Mouse (Mus musculus) CH12.LX (cell line): ENCODE results near the gene Tti1. TPM values are rescaled to one million over a fixed set of nuclear protein-coding genes. Genes with fewer than 3 reads are reported as not detected.
A peak's percentile ranks its signal among the peaks of the same experiment; 100 is the strongest.

Experiments used
- DNase-seq: peaks from one replicate; pipeline ENCODE4 v3.0.0-alpha.2; 2013; ENCODE audit errors: extremely low read depth
- H3K27ac ChIP-seq: 2 replicates; pipeline ENCODE4 v1.5.1; 2012; ENCODE audit warnings: low read depth, mild to moderate bottlenecking, control low read depth, moderate library complexity; ENCODE audit not compliant: insufficient read depth
- H3K27me3 ChIP-seq: replicated peaks from 2 replicates; pipeline ENCODE3; 2012; ENCODE audit warnings: inconsistent platforms
- H3K36me3 ChIP-seq, 2 experiments: replicated peaks in 1 of 2; 2 replicates each; pipeline versions ENCODE3 to v1.6.1; 2012; ENCODE audit warnings: inconsistent platforms in 1 of 2, low read length in 1 of 2, mild to moderate bottlenecking in 1 of 2, mixed read lengths in 1 of 2, moderate library complexity in 1 of 2; ENCODE audit not compliant: control insufficient read depth in 1 of 2, insufficient read depth in 1 of 2
- H3K4me1 ChIP-seq, 2 experiments: 2 replicates each; pipeline ENCODE4 v1.6.1; 2012; ENCODE audit warnings: inconsistent platforms in 1 of 2, moderate library complexity in 1 of 2; ENCODE audit not compliant: insufficient read depth in 2 of 2, control insufficient read depth in 1 of 2
- H3K4me2 ChIP-seq: 2 replicates; pipeline ENCODE4 v1.6.1; 2012; ENCODE audit warnings: low read depth, mild to moderate bottlenecking, control low read depth; ENCODE audit not compliant: poor library complexity, insufficient read depth, severe bottlenecking
- H3K4me3 ChIP-seq, 3 experiments: fragments of 150-350 bp in 1 of 3; sonication (generic) in 1 of 3; replicated peaks in 1 of 3; 2 replicates each; pipeline versions ENCODE3 to v1.5.1; 2011 to 2012; ENCODE audit warnings: low read depth in 2 of 3, low read length in 2 of 3, mild to moderate bottlenecking in 2 of 3, moderate library complexity in 2 of 3, control low read depth in 1 of 3, improper control_type of control experiment in 1 of 3, inconsistent platforms in 1 of 3, mixed read lengths in 1 of 3; ENCODE audit not compliant: poor library complexity in 1 of 3
- H3K79me2 ChIP-seq: replicated peaks from 2 replicates; pipeline ENCODE4 v1.6.1; 2012; ENCODE audit warnings: mild to moderate bottlenecking, moderate library complexity; ENCODE audit not compliant: control insufficient read depth, poor library complexity, insufficient read depth, severe bottlenecking; ENCODE audit errors: extremely low read depth
- H3K9ac ChIP-seq: 2 replicates; pipeline ENCODE4 v1.6.1; 2012; ENCODE audit warnings: low read depth, mild to moderate bottlenecking, control low read depth, moderate library complexity; ENCODE audit not compliant: insufficient read depth
- H3K9me3 ChIP-seq: replicated peaks from 2 replicates; pipeline ENCODE3; 2012; ENCODE audit warnings: low read length, inconsistent platforms, mixed read lengths
- CHD1 ChIP-seq: IDR thresholded peaks from 2 replicates; pipeline ENCODE4 v1.6.1; 2012; ENCODE audit warnings: low read depth, low read length, improper control_type of control experiment, inconsistent platforms
- CHD2 ChIP-seq: IDR thresholded peaks from 2 replicates; pipeline ENCODE4 v1.6.1; 2011; ENCODE audit warnings: low read length, improper control_type of control experiment
- CTCF ChIP-seq, 2 experiments: IDR thresholded peaks in 1 of 2; conservative IDR thresholded peaks in 1 of 2; 2 replicates each; pipeline ENCODE4 v1.5.1; 2011 to 2012; ENCODE audit warnings: low read depth in 2 of 2, low read length in 2 of 2, improper control_type of control experiment in 1 of 2, inconsistent platforms in 1 of 2, mild to moderate bottlenecking in 1 of 2, moderate library complexity in 1 of 2
- E2F4 ChIP-seq: IDR thresholded peaks from 2 replicates; pipeline ENCODE4 v1.6.1; 2011; ENCODE audit warnings: low read depth, low read length, improper control_type of control experiment; ENCODE audit not compliant: insufficient replicate concordance
- EP300 ChIP-seq: IDR thresholded peaks from 2 replicates; pipeline ENCODE4 v1.6.1; 2011; ENCODE audit warnings: low read length, improper control_type of control experiment
- ETS1 ChIP-seq: conservative IDR thresholded peaks from 2 replicates; pipeline ENCODE4 v1.6.1; 2012; ENCODE audit warnings: low read depth, mild to moderate bottlenecking, inconsistent platforms, low read length, improper control_type of control experiment, moderate library complexity
- IRF4 ChIP-seq: IDR thresholded peaks from 2 replicates; pipeline ENCODE4 v1.6.1; 2014; ENCODE audit warnings: low read depth, mild to moderate bottlenecking, inconsistent platforms, low read length, improper control_type of control experiment
- JUND ChIP-seq: conservative IDR thresholded peaks from 2 replicates; pipeline ENCODE4 v1.6.1; 2011; ENCODE audit warnings: low read depth, low read length, improper control_type of control experiment
- MAFK ChIP-seq: IDR thresholded peaks from 2 replicates; pipeline ENCODE4 v1.6.1; 2011; ENCODE audit warnings: low read length, improper control_type of control experiment; ENCODE audit not compliant: insufficient replicate concordance
- MXI1 ChIP-seq: IDR thresholded peaks from 2 replicates; pipeline ENCODE4 v1.6.1; 2011; ENCODE audit warnings: mild to moderate bottlenecking, low read depth, low read length, improper control_type of control experiment
- MYC ChIP-seq: IDR thresholded peaks from 2 replicates; pipeline ENCODE4 v1.6.1; 2011; ENCODE audit warnings: low read depth, mild to moderate bottlenecking, improper control_type of control experiment, low read length
- RAD21 ChIP-seq: IDR thresholded peaks from 2 replicates; pipeline ENCODE4 v1.6.1; 2011; ENCODE audit warnings: low read depth, mild to moderate bottlenecking, low read length, improper control_type of control experiment, moderate library complexity
- RCOR1 ChIP-seq: conservative IDR thresholded peaks from 2 replicates; pipeline ENCODE4 v1.6.1; 2012; ENCODE audit warnings: low read depth, mild to moderate bottlenecking, inconsistent platforms, low read length, improper control_type of control experiment
- SMC3 ChIP-seq: IDR thresholded peaks from 2 replicates; pipeline ENCODE4 v1.6.1; 2011; ENCODE audit warnings: low read depth, low read length, improper control_type of control experiment
- TBP ChIP-seq: conservative IDR thresholded peaks from 2 replicates; pipeline ENCODE4 v1.6.1; 2011; ENCODE audit warnings: low read depth, low read length, improper control_type of control experiment
- TCF12 ChIP-seq: IDR thresholded peaks from 2 replicates; pipeline ENCODE4 v1.6.1; 2014; ENCODE audit warnings: low read depth, mild to moderate bottlenecking, inconsistent platforms, low read length, improper control_type of control experiment
- UBTF ChIP-seq: IDR thresholded peaks from 2 replicates; pipeline ENCODE4 v1.6.1; 2012; ENCODE audit warnings: low read depth, mild to moderate bottlenecking, inconsistent platforms, low read length, improper control_type of control experiment, moderate library complexity
- USF1 ChIP-seq: IDR thresholded peaks from 2 replicates; pipeline ENCODE4 v1.6.1; 2014; ENCODE audit warnings: low read depth, mild to moderate bottlenecking, inconsistent platforms, low read length, improper control_type of control experiment
- ZNF384 ChIP-seq: IDR thresholded peaks from 2 replicates; pipeline ENCODE4 v1.6.1; 2012; ENCODE audit warnings: low read depth, low read length, improper control_type of control experiment, inconsistent platforms
- dilution Hi-C: fragments of 300-500 bp; cut with MboI; formaldehyde crosslinking; loops from 2 replicates; pipeline ENCODE4 v1.14.3; 2020; ENCODE audit warnings: low sequenced_read_pairs; ENCODE audit not compliant: extremely low pct_unique_long_range_greater_than_20kb, extremely low pct_ligation_motif_present
- in situ Hi-C: fragments of 300-500 bp; cut with MboI; formaldehyde crosslinking; loops from 3 replicates; pipeline ENCODE4 v1.14.3; 2019; ENCODE audit warnings: low sequenced_read_pairs, low pct_ligation_motif_present, low pct_unique_long_range_greater_than_20kb, mixed read lengths
- polyA plus RNA-seq: library from polyadenylated mRNA; unstranded; fragments of >175 nt; gene quantifications from 2 replicates; pipeline ENCODE4 v1.2.1, GENCODE M21; 2012; ENCODE audit warnings: low read depth; ENCODE audit not compliant: insufficient read length
- total RNA-seq, 2 experiments: library from RNA; depleted of rRNA; stranded (reverse); fragments of 300-350 nt in 1 of 2; fragments of >200 nt in 1 of 2; gene quantifications; 2 replicates each; pipeline ENCODE4 v1.2.3; 2012 to 2014

Gene Tti1
- total and polyA plus RNA-seq, 3 experiments, result 19.7 to 27.2 (median 19.8) TPM

- Histone ChIP-seq H3K27ac (no peak overlapping the region), H3K4me2 (no peak overlapping the region), H3K9me3 (no peaks in the 10 kb centered on the region), H3K27me3 (peaks cover 24% of the 10 kb centered on the region), H3K4me1 (no peaks in the 10 kb centered on the region; a peak in 1 of 4 replicates), H3K36me3 (no peaks in the 10 kb centered on the region), H3K4me3 (no peak overlapping the region), H3K79me2 (no peaks in the 10 kb centered on the region), H3K9ac (no peak overlapping the region)
- dilution Hi-C loops, result no loop called here
- no peak for DNase-seq
- peak; percentile 3 for TF ChIP-seq RAD21
- TF ChIP-seq UBTF, result no peak
- peak in 1 of 2 experiments; percentile 38; a peak in 2 of 4 replicates for TF ChIP-seq CTCF (conservative IDR thresholded peaks at IDR 0.05 in 1 of 2, IDR thresholded peaks at IDR 0.05 in 1 of 2; ENCODE audit: low read depth in 2 of 2, low read length in 2 of 2)
- in situ Hi-C loops, result no loop called here
Measured at GRCm38 (mm10) chr2:157943514-157944155, 84.6 kb downstream of the Tti1 start.

GRCm38 (mm10) chr2:157940586-157941185 lies 87.5 kb downstream of the Tti1 start:
- TF ChIP-seq TCF12 (no peak), TBP (no peak), CHD1 (no peak), USF1 (no peak), JUND (no peak), CTCF (conservative IDR thresholded peaks at IDR 0.05 in 1 of 2, IDR thresholded peaks at IDR 0.05 in 1 of 2; ENCODE audit: low read depth in 2 of 2, low read length in 2 of 2) (no peak)
- Histone ChIP-seq H3K4me1 (no peaks in the 10 kb centered on the region), H3K27ac (no peak overlapping the region), H3K27me3 (peaks cover 37% of the 10 kb centered on the region), H3K4me3 (no peak overlapping the region), H3K9me3 (peaks cover 2% of the 10 kb centered on the region), H3K36me3 (no peaks in the 10 kb centered on the region), H3K79me2 (no peaks in the 10 kb centered on the region), H3K9ac (no peak overlapping the region), H3K4me2 (no peak overlapping the region)
- dilution Hi-C loops (no loop called here), in situ Hi-C loops (no loop called here)
- DNase-seq, result no peak

- Histone ChIP-seq H3K27ac (no peak overlapping the region), H3K4me2 (no peak overlapping the region), H3K36me3 (no peaks in the 10 kb centered on the region), H3K4me1 (no peaks in the 10 kb centered on the region), H3K9ac (no peak overlapping the region), H3K79me2 (no peaks in the 10 kb centered on the region), H3K4me3 (no peak overlapping the region), H3K9me3 (peaks cover 2% of the 10 kb centered on the region), H3K27me3 (peaks cover 42% of the 10 kb centered on the region)
- in situ Hi-C loops, result no loop called here
- dilution Hi-C loops, result no loop called here
- DNase-seq, result no peak
- TF ChIP-seq EP300 (no peak), ETS1 (no peak), TCF12 (no peak), CHD2 (no peak), SMC3 (no peak), UBTF (no peak), MAFK (no peak), CTCF (conservative IDR thresholded peaks at IDR 0.05 in 1 of 2, IDR thresholded peaks at IDR 0.05 in 1 of 2; ENCODE audit: low read depth in 2 of 2, low read length in 2 of 2) (no peak), ZNF384 (no peak), E2F4 (no peak), MXI1 (no peak), RCOR1 (no peak), MYC (no peak), USF1 (no peak), TBP (no peak), IRF4 (no peak)
Measured at GRCm38 (mm10) chr2:157936676-157937075, 91.6 kb downstream of the Tti1 start.
